Mouse (Mus musculus) heart, postnatal 0 days (tissue): Measurements from ENCODE around the gene Pramel1. TPM values are rescaled to one million over a fixed set of nuclear protein-coding genes. Genes with fewer than 3 reads are reported as not detected.
"Not testable (repeated sequence)": the region's sequence is repeated elsewhere in the genome, so short reads cannot be mapped to it uniquely, and the experiment has no call there.

ENCODE experiments used
- ATAC-seq: fragments of 200-750 bp; cut with Nextera tagmentation; 2 replicates; pipeline ENCODE4 v1.8.0; 2017; ENCODE audit warnings: low read depth, moderate number of reproducible peaks, moderate library complexity; ENCODE audit not compliant: insufficient read depth
- DNase-seq: peaks from one replicate; pipeline ENCODE4 v3.0.0-alpha.2; 2016; ENCODE audit warnings: low spot score
- H3K27ac ChIP-seq: fragments of 300-500 bp; sonication (generic); 2 replicates; pipeline ENCODE4 v1.5.1; 2014; ENCODE audit warnings: low read depth, mild to moderate bottlenecking
- H3K27me3 ChIP-seq: fragments of 300-500 bp; sonication (generic); 2 replicates; pipeline ENCODE4 v1.6.1; 2014; ENCODE audit warnings: low read length, mixed read lengths; ENCODE audit not compliant: control insufficient read depth, insufficient read depth
- H3K36me3 ChIP-seq: fragments of 300-500 bp; sonication (generic); replicated peaks from 2 replicates; pipeline ENCODE4 v1.6.1; 2014; ENCODE audit warnings: low read length, mixed read lengths; ENCODE audit not compliant: control insufficient read depth, insufficient read depth
- H3K4me1 ChIP-seq: fragments of 300-500 bp; sonication (generic); 2 replicates; pipeline ENCODE4 v1.6.1; 2014; ENCODE audit warnings: antibody characterized with exemption; ENCODE audit not compliant: control insufficient read depth, insufficient read depth
- H3K4me2 ChIP-seq: fragments of 300-500 bp; sonication (generic); 2 replicates; pipeline ENCODE4 v1.6.1; 2014; ENCODE audit warnings: low read depth, mild to moderate bottlenecking, low read length, moderate library complexity
- H3K4me3 ChIP-seq: fragments of 300-500 bp; sonication (generic); 2 replicates; pipeline ENCODE4 v1.5.1; 2014; ENCODE audit warnings: low read depth, low read length
- H3K9ac ChIP-seq: fragments of 300-500 bp; sonication (generic); replicated peaks from 2 replicates; pipeline ENCODE4 v1.6.1; 2014; ENCODE audit warnings: low read depth, low read length, mixed read lengths
- H3K9me3 ChIP-seq: fragments of 300-500 bp; sonication (generic); replicated peaks from 2 replicates; pipeline ENCODE4 v1.6.1; 2016; ENCODE audit warnings: low read length; ENCODE audit not compliant: control insufficient read depth
- CTCF ChIP-seq: IDR thresholded peaks from 2 replicates; pipeline ENCODE4 v1.5.1; 2016; ENCODE audit warnings: antibody characterized with exemption, control low read depth, low read depth
- EP300 ChIP-seq: IDR thresholded peaks from 2 replicates; pipeline ENCODE4 v1.6.1; 2016; ENCODE audit warnings: antibody characterized with exemption, low read depth
- WGBS: fragments of 180-500 bp; shearing (Covaris S2); extraction: QIAGEN DNeasy Blood & Tissue Kit; methylation state at CpG from one replicate; pipeline ENCODE4 v1.1.7; 2014; 5-methylcytosine and 5-hydroxymethylcytosine counted together
- polyA plus RNA-seq: library from polyadenylated mRNA; unstranded; fragments of >200 nt; fragmentation: Nextera tagmentation; extraction: Ambion mirVana; gene quantifications from 2 replicates; pipeline ENCODE4 v1.2.1, GENCODE M21; 2015
- total RNA-seq: library from RNA; depleted of rRNA; stranded (reverse); fragments of >200 nt; gene quantifications from 2 replicates; pipeline ENCODE4 v1.2.3, GENCODE M21; 2014; ENCODE audit warnings: low replicate concordance; rRNA removed

The Pramel1 gene
- total and polyA plus RNA-seq, 2 experiments from 2014 or later, result not detected

DNA sequence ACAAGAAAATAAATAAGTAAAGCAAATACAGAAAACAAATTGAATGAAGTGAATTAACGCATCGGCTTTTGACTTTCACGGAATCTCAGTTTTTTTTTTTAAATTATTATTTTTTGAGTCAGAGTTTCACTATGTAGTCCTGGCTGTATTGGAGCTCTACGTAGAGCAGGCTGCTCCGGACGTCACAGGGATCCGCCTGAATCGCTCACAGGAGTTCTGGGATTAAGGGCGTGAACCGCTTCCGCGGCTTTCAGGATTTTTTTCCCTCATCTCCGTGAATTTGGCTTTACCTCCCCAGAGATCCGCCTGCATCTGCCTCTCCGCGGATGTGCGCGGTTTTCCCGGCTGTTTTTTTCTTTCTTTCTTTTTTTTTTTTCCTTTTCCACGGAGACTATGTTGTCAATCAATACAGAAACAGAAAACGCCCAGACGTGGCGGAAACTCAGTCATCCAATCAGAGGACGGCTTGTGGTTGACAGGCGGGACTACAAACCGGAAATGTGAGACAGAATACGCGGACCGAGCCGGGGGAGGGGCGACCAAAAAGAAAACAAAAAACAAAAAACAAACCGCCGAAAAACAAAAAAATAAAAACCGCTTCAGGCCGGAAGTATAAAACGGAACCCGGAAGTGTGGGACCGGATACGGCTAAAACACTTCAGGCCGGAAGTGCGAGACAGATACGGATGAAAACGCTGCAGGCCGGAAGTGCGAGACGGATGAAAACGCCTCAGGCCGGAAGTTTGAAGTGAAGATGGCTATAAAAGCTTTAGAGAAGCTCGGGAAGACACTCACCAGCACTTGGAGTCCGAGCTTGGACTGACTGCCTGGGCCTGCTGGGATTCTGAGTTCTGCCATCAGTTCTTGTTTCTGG is 18.2 kb downstream of the Pramel1 start, which contains the start of gene Pramef8:
Gene Pramef8 (plus strand): TSS at position 208 of the 874 bp plus-strand sequence.
- Histone ChIP-seq H3K4me2 (peak within 1 kb of the TSS; percentile 75), H3K27ac (peak within 1 kb of the TSS; percentile 82)

DNA sequence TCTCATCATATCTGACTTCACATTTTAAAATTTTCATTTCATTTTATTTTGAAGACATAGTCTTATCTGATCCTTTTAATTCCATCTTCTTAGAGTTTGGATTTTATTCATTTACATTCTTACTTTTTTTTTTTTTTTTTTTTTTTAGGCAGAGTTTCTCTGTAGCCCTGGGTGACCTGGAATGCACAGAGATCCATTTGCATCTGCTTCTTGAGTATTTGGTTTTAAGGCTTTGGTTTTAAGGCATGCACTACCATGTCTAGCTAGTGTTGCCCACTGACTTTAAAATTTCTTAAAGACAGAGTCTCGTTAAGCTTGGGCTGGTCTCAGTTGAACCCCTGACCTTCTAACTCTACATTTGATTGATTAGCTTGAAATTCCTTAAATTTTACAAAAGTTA is 19.4 kb downstream of the Pramel1 start:
- H3K4me3 ChIP-seq, result no peak overlapping the region; the same call in 1 of the 2 replicates
- ATAC-seq (no peak), DNase-seq (no peak)
- H3K27me3 ChIP-seq, result no peaks in the 10 kb centered on the region
- peaks cover 39% of the 10 kb centered on the region for H3K36me3 ChIP-seq
- TF ChIP-seq CTCF, result no peak
- H3K9ac ChIP-seq, result no peak overlapping the region
- H3K4me1 ChIP-seq, result 0 out of 2 replicates have a peak, but pooled peaks cover 4% of the 10 kb centered on the region
- WGBS, result 94% methylated on average over 1 of the region's 1 CpGs
- 0 out of 2 replicates have a peak, but pooled peaks cover 3% of the 10 kb centered on the region for H3K9me3 ChIP-seq
- H3K4me2 ChIP-seq, result no peak overlapping the region
- no peak overlapping the region for H3K27ac ChIP-seq

More for the DNA sequence above, 18.2 kb downstream of the Pramel1 start, which contains the start of gene Pramef8:
- Histone ChIP-seq H3K27me3 (no peaks in the 10 kb centered on the region), H3K36me3 (peaks cover 27% of the 10 kb centered on the region), H3K4me1 (0 out of 2 replicates have a peak, but pooled peaks cover 4% of the 10 kb centered on the region), H3K9me3 (0 out of 2 replicates have a peak, but pooled peaks cover 3% of the 10 kb centered on the region), H3K9ac (peak within 1 kb of the TSS; percentile 63), H3K4me3 (peak within 1 kb of the TSS; percentile 69)
- DNase-seq (peak; percentile 93), ATAC-seq (peak; percentile 91)
- TF ChIP-seq CTCF (no peak), EP300 (peak; percentile 79; the same call in 1 of the 2 replicates)
- under 1% methylated on average over 50 of the region's 50 CpGs for WGBS

DNA sequence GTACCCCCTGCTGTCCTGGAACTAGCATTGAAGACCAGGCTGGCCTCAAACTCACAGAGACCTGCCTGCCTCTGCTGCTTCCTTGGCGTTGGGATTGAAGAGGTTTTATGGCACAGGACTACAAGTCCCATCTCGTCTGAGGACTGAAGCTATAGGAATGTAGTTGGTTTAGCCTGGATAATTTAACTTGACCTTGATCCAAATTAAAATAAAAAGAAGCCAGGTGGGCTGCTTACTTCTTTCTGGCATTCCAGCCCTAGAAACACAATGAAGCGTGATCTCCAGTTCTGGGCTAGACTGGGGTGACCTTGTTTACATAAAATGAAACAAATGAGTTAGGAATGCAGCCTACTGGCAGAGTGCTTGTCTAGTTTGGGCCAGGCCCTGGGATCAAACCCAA is 19.9 kb downstream of the Pramel1 start:
- peaks cover 44% of the 10 kb centered on the region for H3K36me3 ChIP-seq
- 91% methylated on average over 3 of the region's 3 CpGs for WGBS
- H3K4me2 ChIP-seq, result no peak overlapping the region
- no peak overlapping the region for H3K27ac ChIP-seq
- H3K9me3 ChIP-seq, result 0 out of 2 replicates have a peak, but pooled peaks cover 3% of the 10 kb centered on the region
- H3K27me3 ChIP-seq, result no peaks in the 10 kb centered on the region
- no peak for TF ChIP-seq EP300
- TF ChIP-seq CTCF, result no peak
- no peak for DNase-seq
- 0 out of 2 replicates have a peak, but pooled peaks cover 4% of the 10 kb centered on the region for H3K4me1 ChIP-seq
- H3K4me3 ChIP-seq, result no peak overlapping the region
- no peak overlapping the region for H3K9ac ChIP-seq
- no peak for ATAC-seq

DNA sequence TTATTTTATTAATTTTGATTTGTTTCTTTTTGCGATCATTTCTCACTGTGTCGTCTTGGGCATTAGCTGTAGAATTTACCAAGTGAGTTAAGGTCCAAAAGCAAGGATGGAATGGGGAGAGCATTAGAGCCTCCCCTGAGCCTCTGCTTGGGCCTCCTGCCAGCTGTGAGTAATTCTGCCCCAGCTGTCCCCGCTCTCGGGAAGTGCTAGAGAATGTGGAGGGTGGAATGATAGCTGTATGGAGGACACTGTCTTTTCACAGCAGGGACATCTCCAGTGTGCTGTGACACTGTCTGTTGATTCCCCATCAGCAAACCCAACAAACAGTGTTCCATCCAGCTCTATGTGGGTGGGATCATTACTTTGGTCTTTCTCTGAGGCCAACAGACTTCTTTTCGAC is 32.5 kb downstream of the Pramel1 start:
- H3K27me3 ChIP-seq, H3K4me1 ChIP-seq, DNase-seq, H3K27ac ChIP-seq, H3K9me3 ChIP-seq, H3K36me3 ChIP-seq, H3K4me2 ChIP-seq, ATAC-seq, H3K9ac ChIP-seq, H3K4me3 ChIP-seq: not testable (repeated sequence)
- 54% methylated on average over 5 of the region's 5 CpGs for WGBS

Other genes with a start within 250 kb of the Pramel1 start
- 5.5 and 5.7 TPM in 2 replicates for gene Prdm2, start 181.4 kb upstream of the Pramel1 start, total RNA-seq
- 5.2 and 5.8 TPM in 2 replicates for gene Prdm2, start 181.4 kb upstream of the Pramel1 start, polyA plus RNA-seq
- gene Pdpn, start 94.9 kb upstream of the Pramel1 start, total RNA-seq, result 6.8 and 12.4 TPM in 2 replicates
- 13.6 and 14.9 TPM in 2 replicates for gene Pdpn, start 94.9 kb upstream of the Pramel1 start, polyA plus RNA-seq
- gene Lrrc38, start 44.7 kb upstream of the Pramel1 start, total RNA-seq, result not detected in 2 replicates
- gene Lrrc38, start 44.7 kb upstream of the Pramel1 start, polyA plus RNA-seq, result 0.23 and 0.32 TPM in 2 replicates
- 21.5 and 24.7 TPM in 2 replicates for gene Pramef8, start 18.0 kb downstream of the Pramel1 start, total RNA-seq
- gene Pramef8, start 18.0 kb downstream of the Pramel1 start, polyA plus RNA-seq, result 8.3 and 9.2 TPM in 2 replicates
- not detected in 2 replicates for gene Oog4, start 55.9 kb downstream of the Pramel1 start, total RNA-seq
- not detected in 2 replicates for gene Oog4, start 55.9 kb downstream of the Pramel1 start, polyA plus RNA-seq
- gene Gm13043, start 116.9 kb downstream of the Pramel1 start, total RNA-seq, result not detected in 2 replicates
- not detected in 2 replicates for gene Gm13043, start 116.9 kb downstream of the Pramel1 start, polyA plus RNA-seq
- not detected in 2 replicates for gene Gm13040, start 141.5 kb downstream of the Pramel1 start, total RNA-seq
- not detected in 2 replicates for gene Gm13040, start 141.5 kb downstream of the Pramel1 start, polyA plus RNA-seq
- gene BC080695, start 157.3 kb downstream of the Pramel1 start, total RNA-seq, result not detected in 2 replicates
- not detected in 2 replicates for gene BC080695, start 157.3 kb downstream of the Pramel1 start, polyA plus RNA-seq
- not detected in 2 replicates for gene Gm13057, start 157.3 kb downstream of the Pramel1 start, total RNA-seq
- not detected in 2 replicates for gene Gm13057, start 157.3 kb downstream of the Pramel1 start, polyA plus RNA-seq
- not detected in 2 replicates for gene Gm13083, start 220.6 kb downstream of the Pramel1 start, total RNA-seq
- gene Gm13083, start 220.6 kb downstream of the Pramel1 start, polyA plus RNA-seq, result not detected in 2 replicates